Mouse (Mus musculus) adrenal gland, postnatal 25 days (tissue): Measurements from ENCODE around the gene Me3. TPM values are rescaled to one million over a fixed set of nuclear protein-coding genes. Genes with fewer than 3 reads are reported as not detected.

Experiments used
- DNase-seq: peaks from one replicate; pipeline ENCODE4 v3.0.0; 2021; ENCODE audit warnings: mixed read lengths
- long read RNA-seq: library from polyadenylated mRNA; stranded (forward); transcript quantifications from one replicate; pipeline ENCODE4 v2.0.0, GENCODE M21; 2021
- total RNA-seq: library from RNA; stranded (reverse); gene quantifications from 2 replicates; pipeline ENCODE4 v1.2.3, GENCODE M21; 2021

Gene Me3
- total RNA-seq, result 21.4 and 24.2 TPM in 2 replicates
- long read RNA-seq, full-length matches to known transcripts, result 17 of 31 reads
- long read RNA-seq, partial matches to known transcripts, result 8 of 31 reads
- long read RNA-seq, other reads (novel, unspliced or antisense), result 6 of 31 reads

DNA sequence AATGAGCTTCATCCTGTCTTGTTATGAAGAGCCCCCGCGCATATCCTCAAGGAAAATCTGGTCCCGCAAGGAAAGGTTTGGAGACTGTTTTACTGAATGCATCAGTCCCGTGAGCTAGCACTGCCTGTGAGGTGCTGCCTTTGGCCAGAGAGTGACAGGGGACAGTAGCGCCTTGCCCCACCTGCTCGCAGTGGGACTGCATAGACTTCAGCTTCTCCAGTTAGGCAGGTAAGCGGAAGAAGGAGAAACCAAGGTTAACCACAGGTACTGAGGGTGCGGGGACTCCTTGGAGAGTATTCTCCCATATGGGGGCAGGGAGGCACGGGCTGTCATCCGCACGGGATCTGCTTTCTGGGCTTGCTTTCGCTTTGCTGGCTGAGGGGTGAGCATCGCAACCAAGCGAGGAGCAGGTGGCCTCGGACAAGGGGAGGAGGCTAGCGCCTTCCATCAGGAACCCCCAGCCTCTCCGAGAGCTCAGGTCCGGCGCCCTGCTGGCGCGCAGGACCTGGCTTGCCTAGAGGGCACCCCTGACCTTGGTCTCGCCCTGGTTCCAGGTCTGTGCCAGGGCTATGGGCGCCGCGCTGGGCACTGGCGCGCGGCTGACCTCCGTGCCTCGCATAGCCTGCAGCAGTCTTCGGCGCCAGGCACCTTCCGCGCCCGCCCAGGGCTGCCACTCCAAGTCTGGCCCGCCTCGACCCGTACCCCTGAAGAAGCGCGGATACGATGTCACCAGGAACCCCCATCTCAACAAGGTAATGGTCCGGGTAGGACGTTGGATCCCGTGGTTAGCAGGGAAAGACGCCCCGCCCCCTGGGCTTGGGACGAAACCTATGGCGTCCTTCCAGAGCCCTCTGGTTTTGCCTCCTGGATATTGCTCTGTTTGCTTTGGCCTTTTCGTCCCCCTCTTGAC lies at the start of gene Me3:
TSS of gene Me3 (plus strand) at position 51 of the 910 bp plus-strand sequence.
- DNase-seq, result peak; percentile 74

DNA sequence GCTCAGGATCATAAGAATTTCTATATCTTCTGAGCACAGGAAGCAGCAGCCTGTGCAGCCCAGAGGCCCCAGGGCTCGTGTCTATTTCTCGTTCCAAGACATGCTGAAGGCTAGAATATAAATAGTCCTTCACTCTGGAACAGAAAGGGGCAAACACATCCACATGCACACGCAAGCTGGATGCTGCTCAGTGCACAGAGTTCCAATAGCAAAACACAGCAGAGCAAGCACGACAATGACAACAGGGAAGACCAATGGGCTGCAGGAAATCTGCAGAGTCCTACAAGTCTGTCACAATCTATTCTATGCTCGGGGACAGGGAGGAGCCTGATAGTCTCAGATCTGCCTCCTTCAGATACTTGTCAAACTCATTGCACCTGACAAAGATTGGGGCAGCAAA lies 42.2 kb upstream of the Me3 start:
- DNase-seq, result no peak

DNA sequence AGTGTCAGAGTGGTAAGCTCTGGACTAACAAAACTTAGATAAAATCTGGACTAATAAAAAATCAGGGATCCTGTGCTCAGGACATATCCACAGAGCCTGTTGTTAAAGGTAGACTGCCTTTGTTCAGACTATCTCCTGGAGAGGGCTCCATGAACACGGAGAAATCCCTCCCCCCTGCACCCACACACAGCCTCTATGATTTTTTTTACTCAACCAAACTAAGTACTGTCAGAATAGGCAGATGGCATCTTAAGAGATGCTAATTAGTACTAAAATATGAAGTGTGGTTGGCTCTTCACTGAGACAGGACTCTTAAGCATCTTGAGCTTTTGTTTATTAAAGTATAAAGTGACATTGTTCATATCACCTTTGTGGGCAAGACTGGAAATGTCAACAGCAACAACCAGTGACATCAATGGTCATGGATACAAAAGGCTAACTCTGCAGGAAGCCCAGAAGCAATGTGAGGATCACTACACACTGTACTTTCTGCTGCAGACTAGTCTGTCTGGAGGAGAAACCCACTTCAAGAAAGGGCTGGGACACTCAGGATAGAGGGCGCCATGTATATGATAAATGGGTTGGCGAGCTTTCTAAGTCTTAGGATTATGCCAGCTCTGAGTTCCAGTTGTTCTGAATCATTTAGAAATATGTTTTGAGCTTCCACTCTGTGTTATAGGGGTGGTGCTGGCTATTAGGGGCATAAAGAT lies 41.5 kb upstream of the Me3 start:
- no peak for DNase-seq

DNA sequence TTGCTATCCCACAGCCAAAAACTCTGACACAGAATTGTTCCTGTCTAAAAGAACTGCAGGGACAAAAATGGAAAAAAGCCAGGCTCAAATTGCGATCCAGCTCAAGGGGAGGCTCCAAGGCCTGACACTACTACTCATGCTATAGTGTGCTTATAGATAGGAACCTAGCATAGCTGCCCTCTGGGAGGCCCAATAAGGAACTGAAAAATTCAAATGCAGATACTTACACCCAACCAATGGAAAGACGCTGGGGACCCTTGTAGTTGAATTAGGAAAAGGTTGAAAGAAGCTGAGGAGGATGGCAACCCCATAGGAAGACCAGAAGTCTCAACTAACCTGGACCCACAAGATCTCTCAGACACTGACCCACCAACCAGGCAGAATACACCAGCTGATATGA lies 36.4 kb upstream of the Me3 start:
- DNase-seq, result no peak

DNA sequence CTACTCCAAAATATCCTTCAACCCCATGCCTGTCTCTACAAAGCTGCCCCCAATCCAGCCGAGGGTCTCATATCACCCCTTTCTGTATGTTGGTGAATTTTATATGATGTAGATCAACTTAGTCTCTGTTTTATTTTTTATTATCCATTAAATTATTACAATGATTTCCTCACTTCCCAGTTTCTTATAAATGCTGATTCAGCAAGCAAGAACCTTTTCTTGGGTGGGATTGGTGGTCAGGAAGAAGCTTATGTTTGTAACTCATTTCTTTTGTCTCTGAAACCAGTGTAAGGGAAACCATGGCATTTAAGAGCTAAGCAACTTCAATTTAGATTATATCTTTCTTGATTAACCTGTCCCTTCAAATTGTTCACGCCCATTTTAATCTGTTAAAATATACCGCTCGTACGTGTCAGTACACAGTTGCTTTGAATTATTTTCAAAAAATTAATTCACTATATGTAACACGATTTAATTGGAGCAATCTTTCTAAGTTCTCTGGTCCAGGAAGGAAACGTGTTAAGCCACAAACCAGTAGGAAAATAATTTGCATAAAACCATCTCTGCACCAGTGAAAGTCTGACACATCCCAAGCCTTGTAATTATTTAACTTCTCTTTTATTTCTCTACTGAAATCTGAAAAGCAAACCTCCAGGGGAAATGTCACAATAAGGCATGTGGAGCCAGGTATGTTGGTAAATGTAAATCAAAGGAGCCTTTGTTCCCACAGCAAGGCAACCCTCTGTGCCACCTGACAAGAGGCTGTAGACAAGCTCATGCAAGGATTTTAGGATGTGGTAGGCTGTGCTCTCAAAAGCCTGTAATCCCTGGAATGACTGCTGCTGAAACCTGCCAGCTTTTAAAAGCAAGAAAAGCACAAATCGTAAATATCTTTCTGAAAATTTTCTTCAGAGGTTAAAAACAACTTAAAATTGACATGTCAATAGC lies 26.3 kb upstream of the Me3 start:
- no peak for DNase-seq

DNA sequence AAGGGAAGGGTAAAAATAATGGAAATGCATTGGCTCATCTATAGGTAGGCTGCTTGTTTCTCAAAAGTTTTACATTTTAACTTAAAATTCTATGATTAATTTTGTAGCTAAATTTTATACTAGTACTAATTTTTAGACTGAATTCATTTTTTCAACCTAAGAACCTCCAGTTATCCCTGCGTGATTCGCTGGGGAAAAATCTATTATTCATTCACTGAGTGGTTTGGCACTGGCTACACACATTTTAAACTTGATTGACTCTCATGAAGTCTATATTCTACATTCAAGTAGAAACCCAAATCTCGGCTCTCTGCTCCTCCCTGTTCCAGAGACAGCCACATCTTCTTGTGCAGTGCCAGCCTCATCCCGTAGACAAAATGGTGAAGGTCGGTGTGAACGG lies 24.9 kb upstream of the Me3 start:
- no peak for DNase-seq

DNA sequence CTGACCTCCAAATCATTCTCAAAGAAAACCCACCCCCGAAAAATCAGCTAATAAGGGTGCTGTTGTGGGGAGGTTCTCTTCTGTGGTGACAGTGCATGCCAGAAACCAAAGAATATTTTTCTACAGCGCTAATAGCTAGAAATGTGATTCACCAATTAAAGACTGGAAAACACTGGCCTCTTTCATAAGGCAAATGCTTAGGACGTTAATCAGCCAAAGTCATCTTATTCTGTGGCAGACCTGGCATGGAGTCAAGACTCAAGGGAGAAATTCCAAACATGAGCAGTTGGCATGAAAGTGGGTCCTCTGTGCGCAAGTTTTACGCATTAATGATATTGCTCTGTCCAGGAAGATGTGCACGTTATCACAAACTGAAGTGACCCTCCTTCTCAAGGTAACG lies 21.0 kb upstream of the Me3 start:
- no peak for DNase-seq

DNA sequence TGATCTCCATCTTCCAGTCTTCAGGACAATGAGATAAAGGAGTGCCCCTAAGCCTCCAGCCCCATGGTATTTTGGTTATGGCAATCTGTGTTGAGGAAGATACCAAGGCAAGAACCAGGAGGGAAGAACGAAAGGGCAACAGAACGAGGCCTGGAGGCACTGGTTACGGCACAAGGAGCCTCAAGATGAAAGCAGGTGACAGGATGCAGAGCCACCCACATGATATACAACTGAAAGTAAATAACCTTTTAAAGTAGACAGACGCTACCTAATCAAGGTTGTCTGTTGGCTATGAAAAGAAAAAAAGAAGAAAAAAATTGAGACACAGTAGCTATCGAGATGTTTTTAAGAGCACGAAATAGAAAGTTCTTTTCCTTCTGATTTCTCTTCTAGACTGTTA lies 16.0 kb upstream of the Me3 start:
- no peak for DNase-seq

DNA sequence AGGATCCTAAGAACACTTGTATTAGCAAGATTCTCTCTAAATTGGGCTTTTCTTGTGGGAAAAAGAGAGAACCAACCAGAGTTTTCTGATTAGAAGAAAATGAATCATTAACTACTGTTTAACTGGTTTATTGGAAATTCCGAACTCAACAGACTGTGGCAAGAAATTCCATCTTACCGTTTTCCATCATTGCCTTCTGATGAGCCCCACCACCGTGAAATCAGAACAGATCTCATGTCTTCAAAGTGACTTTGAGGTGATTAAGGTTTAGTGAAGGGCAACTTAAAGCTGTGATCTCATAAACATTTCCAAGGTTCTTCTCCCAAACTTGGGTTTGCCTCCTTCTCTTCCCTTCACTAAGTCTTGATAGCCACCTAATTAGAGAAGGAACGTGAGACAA lies 8.9 kb upstream of the Me3 start:
- DNase-seq, result no peak

DNA sequence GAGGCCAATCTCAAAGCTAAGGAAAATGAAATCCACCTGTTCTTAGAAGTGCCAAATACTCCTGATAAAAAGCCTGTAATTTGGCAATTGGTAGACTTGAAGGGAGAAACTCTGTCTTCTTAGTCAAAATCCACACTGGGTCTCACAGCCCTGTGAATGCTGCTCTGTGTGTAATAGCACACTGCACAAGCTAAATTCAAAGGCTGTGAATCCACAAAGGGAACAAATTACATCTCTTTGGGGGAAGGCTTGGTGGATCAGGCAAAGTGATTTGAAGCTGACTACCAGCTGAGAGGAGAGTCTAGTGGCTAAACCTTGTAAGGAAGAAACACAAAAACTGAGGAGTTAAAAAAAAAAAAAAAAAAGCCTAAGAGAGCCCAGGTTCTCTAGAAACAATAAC lies 4.8 kb upstream of the Me3 start:
- DNase-seq, result no peak

DNA sequence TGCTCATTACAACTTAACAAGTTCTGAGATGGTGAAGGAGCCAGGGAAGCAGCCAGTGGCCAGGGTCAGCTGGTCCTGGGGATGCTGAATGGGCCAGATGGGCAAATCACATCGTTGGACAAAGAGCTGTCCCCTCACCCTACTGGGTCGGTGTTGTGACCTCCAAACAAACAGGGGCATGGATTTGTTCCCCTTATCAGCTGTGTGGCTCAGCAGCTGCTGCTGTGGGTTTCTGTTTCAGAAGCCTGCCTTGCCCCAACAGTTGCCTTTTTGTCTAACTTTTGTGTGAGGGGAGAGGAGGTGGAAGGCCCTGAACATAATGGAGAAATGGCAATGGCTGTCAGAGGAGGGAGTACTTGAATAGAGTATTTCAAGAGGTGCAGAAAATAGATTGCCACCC lies 4.2 kb upstream of the Me3 start:
- no peak for DNase-seq

DNA sequence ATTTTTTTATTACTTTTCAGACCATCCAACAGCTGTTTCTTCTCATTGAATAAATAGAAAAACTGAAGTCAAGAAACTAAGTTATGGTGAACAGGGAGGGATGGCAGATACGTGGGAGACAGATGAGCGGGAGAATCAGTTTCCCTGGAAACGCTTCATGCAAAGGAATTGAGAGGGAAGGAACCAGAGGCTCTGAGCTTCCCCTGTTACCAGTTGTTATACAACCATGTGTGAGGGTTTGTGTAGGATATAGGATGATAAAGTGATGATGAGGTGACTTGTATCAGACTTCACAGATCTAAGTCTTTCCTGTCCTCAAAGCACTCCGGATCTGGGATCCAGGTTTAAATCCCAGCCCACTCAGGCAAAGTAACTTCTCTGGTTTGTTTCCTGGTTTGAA lies 3.2 kb upstream of the Me3 start:
- no peak for DNase-seq

DNA sequence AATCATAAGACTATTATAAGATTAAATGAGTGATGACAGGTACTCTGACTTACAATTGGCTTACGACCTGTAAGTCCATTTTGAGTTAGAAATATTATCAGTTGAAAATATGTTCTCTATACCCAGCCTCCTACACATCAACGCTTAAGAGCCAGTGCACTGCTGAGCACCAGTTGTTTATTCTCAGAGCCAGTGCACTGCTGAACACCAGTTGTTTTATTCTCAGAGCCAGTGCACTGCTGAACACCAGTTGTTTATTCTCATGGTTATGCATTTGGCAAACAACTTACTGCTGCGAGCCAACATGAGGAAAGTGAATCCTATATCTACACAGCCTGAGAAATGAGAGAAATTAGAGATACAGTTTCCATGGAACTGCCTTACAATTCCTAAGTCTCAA lies 2.3 kb upstream of the Me3 start:
- DNase-seq, result no peak

DNA sequence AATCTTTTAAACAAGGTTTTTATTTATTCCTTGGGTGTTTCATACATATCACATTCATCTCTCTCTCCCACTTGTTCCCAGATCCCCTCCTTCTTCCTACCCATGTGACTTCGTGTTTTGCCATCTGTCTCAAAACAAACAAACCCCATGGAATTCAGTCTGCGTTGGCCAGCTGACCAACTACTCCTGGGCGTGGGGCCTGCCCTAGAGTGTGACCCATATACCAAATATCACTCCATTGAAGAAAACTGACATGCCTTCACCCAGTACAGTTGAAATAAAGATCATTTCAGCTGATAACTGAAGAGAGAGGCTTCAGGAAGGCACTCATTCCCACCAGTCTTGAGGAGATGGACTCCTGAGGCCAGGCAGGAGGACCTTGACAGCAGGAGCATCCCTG lies 1.4 kb upstream of the Me3 start:
- DNase-seq, result no peak

DNA sequence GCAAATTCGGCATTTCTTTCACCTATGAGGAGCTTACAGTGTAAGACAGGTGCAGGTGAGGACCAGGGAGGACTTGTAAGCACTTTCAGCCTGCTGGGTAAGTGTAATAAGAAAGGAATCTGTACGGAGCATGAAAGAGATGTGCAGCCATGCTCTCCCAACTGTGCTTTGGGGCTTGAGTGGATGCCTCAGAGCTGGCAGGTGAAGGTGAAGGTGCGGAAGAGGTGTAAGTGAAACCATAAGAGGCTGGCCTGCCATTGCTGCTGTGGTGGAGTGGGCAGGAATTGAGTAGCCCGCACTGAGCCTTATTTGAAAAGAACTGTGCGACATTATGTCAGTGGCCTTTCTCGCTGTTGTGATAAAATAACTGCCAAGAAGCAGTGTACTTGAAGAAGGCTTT lies 8.3 kb downstream of the Me3 start:
- DNase-seq, result no peak

DNA sequence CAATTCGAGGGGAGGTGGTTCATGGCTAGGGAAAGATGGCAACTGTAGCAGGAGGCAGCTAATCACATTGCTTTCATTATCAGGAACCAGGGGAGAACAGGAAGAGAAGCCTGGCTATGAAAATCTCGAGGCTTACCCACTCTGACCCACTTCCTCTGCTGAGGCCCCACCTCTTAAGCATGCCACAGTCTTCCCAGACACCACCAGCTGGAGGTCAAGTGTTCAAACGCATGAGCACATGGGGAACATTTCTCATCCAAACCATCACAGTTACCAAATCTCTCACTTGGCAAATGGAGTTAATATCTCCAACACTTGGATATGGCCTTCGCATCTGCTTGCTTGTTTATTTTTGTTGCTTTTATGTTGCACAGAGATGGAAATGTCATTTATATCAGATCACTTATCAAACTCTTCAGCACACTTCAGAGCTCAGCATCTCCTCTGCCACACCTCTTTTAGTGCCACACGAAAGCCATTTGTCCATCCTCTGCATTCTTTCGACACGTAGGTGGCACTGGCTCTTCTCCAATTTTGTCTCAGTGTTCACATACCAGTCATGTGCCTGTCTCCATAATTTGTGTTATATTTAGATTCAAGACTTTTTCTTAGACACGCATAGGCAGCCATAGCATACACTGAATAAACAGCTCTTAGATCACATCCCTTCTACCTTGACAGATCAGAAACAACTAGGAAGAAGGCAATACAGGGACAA lies 8.9 kb downstream of the Me3 start:
- DNase-seq, result no peak

DNA sequence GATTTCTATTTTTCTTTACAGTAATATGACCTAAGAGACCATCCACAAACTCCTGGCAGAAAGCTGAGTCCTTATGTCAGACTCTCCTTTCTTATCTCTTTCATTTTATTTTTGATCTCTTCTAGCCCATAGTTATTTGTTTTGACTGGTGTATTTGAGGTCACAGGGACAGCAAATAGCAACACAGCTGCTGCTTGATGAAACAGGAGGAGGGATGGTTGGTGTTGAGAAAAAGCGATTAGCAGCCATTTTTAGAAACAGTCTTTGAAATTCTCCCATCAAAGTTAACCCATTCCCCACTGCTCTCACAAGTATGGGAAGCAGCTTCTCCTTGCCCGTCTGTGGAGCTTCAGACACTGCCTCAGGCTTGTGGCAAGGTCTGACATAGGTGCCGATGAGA lies 12.8 kb downstream of the Me3 start:
- no peak for DNase-seq

DNA sequence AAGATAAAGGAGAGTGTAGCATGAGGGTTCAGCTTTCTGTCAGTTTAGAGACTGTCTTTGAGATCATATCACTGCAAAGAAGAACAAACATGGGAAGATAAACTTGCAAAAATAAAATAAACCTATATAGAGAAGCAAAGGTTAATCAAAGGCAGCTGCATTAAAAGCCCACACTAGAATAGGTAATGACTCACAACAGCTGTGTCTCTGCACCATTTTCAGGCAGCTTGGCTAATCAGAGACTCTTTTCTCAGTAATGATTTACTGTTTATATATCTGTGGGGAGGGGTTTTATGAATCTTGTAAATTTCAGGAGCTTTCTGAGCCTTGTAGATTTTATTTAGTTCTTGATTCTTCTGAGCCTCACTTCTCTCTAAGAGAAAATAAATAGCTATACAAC lies 15.7 kb downstream of the Me3 start:
- DNase-seq, result no peak

DNA sequence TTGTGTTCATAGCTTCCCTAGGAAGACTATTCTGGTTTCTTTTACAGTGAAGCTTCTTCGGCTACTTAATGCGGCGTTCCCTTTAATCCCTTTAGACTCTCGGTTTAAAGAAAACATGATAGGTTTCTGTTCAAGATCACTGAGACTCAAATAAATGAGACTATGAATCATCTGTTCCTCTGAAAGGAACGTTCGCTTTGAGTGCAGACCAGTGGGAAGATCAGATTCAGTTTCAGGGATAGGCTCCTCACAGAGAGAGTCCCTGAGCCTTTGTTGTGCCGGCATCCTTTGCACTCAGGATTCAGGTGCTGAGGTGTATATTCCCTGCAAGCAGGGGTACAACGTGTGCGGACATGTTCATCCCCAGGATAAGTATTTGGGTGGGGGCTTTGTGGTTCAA lies 25.0 kb downstream of the Me3 start:
- no peak for DNase-seq

DNA sequence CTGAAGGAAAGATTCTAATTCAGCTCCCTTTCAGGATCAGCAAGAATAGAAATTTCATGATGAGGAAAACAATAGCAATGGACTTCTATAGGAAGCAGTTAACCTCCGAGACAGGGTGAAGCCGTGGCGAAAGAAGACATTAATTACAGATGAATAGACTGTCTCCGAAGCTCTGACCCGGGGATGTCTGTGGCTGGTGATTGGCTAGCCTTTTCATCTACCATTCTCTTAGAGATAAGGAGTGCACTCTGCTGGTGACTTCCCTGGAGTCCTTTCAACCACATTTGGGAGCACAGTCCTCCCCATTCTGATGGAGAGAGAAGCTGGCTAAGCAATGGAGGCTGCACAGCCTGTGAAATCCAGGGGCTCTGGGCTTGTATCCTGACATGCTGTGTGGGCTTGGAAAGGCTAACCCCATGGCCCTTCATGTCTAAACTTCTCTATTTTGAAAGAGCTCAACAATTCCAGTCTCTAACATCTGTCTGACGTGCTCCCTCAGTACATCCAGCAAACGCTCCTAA lies 25.6 kb downstream of the Me3 start:
- no peak for DNase-seq

DNA sequence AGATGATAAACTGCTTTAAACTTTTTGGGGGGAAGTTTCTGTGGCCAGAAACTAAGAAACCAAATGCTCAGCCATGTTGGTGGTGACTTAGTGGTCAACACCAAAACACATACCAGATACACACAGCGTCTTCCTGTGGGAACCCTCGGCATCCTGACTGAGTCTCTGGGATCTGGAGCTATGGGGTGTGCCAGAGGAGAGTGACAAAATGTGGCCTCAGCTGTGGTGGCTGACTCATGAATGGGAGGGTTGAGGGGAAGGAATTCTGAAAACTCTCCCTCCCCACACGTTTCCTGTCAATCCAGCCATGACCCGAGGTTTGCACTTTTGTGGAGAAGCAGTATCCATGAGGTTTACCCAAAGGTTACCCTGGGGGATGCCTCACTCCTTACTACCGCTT lies 32.0 kb downstream of the Me3 start:
- no peak for DNase-seq

DNA sequence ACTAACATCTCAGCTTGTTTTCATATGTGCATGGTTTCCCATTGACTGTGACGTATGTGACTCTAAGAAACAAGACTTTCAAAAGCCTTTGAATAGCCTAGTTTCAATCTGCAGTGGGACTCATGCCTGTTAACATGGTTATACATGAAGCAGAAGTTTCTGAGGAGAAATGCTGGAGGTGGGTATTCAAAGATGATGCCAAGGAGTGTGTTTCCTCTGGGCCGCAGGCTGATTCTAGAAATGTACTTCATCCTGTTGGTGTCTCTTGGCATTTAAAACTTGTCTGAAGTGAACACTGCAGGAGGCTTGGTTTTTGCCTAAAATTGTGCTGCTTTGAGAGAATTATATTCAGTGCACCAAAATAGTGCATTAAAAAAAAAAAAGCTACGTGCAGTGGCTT lies 34.2 kb downstream of the Me3 start:
- no peak for DNase-seq
